Mouse (Mus musculus): ENCODE data around the gene Gng2. TPM values are rescaled to one million over a fixed set of nuclear protein-coding genes. Genes with fewer than 3 reads are reported as not detected.

Gene Gng2
- polyA plus RNA-seq, 1 experiment from 2014 or later = 38.5 TPM

DNA sequence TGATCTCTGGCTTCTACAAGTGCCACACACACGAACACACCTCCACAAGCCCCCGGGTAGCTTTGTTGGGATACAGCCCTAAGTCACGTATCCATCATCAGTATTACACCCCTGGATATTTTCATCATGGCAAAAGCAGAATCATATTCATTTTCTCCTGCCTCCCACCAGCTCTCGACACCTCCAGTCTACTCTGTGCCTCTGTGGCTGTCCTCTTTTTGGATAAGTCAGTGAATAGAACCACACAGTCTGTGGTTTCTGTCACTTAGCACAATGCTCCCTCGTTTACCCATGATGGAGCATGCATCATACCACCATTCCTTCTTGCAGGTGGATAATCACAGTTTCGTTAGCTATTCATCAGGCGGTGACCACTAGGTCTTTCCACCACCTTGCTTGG lies 31.2 kb downstream of the Gng2 start:
- TF ChIP-seq CTCF (IDR thresholded peaks at IDR 0.05; ENCODE audit: low read depth) = no peak
- Histone ChIP-seq H3K4me3 (replicated peaks; ENCODE audit: low read depth, low read length) (no peak overlapping the region), H3K4me2 (ENCODE audit: low read length) (no peak overlapping the region), H3K9me3 (replicated peaks; ENCODE audit: low read length) (no peaks in the 10 kb centered on the region), H3K9ac (ENCODE audit: low read depth, low read length) (no peak overlapping the region), H3K36me3 (ENCODE audit: insufficient read depth, low read length) (no peaks in the 10 kb centered on the region), H3K4me1 (replicated peaks; ENCODE audit: insufficient read depth, low read length) (no peaks in the 10 kb centered on the region), H3K27ac (no peak overlapping the region), H3K27me3 (ENCODE audit: insufficient read depth, low read length) (no peaks in the 10 kb centered on the region)
- DNase-seq (ENCODE audit: low spot score) (no peak), ATAC-seq (replicated peaks; ENCODE audit: low FRiP score, low read depth) (no peak)
- 91% methylated on average over 7 of the region's 7 CpGs for WGBS

GRCm38 (mm10) chr14:19942732-19943131 lies 34.7 kb downstream of the Gng2 start:
- H3K4me2 ChIP-seq (ENCODE audit: low read length) = no peak overlapping the region
- no peak overlapping the region for H3K4me3 ChIP-seq (replicated peaks; ENCODE audit: low read depth, low read length)
- H3K27ac ChIP-seq = no peak overlapping the region
- no peaks in the 10 kb centered on the region for H3K9me3 ChIP-seq (replicated peaks; ENCODE audit: low read length)
- WGBS = 66% methylated on average over 3 of the region's 3 CpGs
- DNase-seq (ENCODE audit: low spot score) = no peak
- no peaks in the 10 kb centered on the region for H3K4me1 ChIP-seq (replicated peaks; ENCODE audit: insufficient read depth, low read length)
- ATAC-seq (replicated peaks; ENCODE audit: low FRiP score, low read depth) = no peak
- no peak overlapping the region for H3K9ac ChIP-seq (ENCODE audit: low read depth, low read length)
- no peak for TF ChIP-seq CTCF (IDR thresholded peaks at IDR 0.05; ENCODE audit: low read depth)
- no peaks in the 10 kb centered on the region for H3K27me3 ChIP-seq (ENCODE audit: insufficient read depth, low read length)
- no peaks in the 10 kb centered on the region for H3K36me3 ChIP-seq (ENCODE audit: insufficient read depth, low read length)

DNA sequence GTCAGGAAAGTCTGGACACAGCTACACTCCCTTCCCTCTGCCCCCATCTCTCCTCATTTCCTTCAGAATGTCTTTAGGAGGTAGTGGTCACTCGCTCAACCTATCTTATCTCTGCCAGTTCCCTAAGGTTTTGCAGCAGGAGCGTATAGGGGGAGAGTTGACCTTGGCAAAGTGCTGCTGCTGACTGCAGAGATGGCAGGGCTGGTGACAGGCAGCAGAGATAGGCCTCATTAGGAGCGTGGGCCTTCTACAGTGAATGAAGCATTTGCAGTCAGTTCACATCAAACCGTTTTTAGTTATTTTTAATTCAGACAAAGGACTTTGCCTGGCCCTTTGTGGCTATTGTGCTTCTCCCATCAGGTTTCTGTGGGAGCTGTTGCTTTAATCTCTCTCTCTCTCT lies 35.1 kb downstream of the Gng2 start:
- H3K4me1 ChIP-seq (replicated peaks; ENCODE audit: insufficient read depth, low read length) = no peaks in the 10 kb centered on the region
- no peak for DNase-seq (ENCODE audit: low spot score)

DNA sequence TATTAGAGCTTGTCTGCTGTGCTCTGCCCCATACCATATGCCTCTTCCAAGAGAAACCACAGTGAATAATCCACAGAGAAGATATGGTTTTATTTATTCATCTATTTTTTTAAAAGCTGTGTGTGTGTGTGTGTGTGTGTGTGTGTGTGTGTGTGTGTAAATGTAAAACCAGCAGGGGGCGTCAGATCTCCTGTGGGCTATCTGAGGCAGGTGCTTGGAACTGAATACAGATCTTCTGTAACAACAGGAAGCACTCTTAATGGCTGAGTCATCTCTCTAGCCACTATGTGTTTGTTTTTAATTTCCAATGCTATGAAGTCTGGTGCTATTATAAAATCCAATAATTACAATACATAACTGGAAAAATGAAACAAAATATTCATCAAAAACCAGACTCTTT lies 37.4 kb downstream of the Gng2 start:
- Histone ChIP-seq H3K9ac (ENCODE audit: low read depth, low read length) (no peak overlapping the region), H3K36me3 (ENCODE audit: insufficient read depth, low read length) (no peaks in the 10 kb centered on the region), H3K27ac (no peak overlapping the region), H3K9me3 (replicated peaks; ENCODE audit: low read length) (no peaks in the 10 kb centered on the region), H3K4me3 (replicated peaks; ENCODE audit: low read depth, low read length) (no peak overlapping the region), H3K27me3 (ENCODE audit: insufficient read depth, low read length) (no peaks in the 10 kb centered on the region), H3K4me2 (ENCODE audit: low read length) (no peak overlapping the region), H3K4me1 (replicated peaks; ENCODE audit: insufficient read depth, low read length) (no peaks in the 10 kb centered on the region)
- no peak for DNase-seq (ENCODE audit: low spot score)
- 0 out of 2 replicates have a peak, but pooled peaks have one; percentile 6 for TF ChIP-seq CTCF (IDR thresholded peaks at IDR 0.05; ENCODE audit: low read depth)
- no peak for ATAC-seq (replicated peaks; ENCODE audit: low FRiP score, low read depth)
- 91% methylated on average over 1 of the region's 1 CpGs for WGBS

More for the DNA sequence above, 35.1 kb downstream of the Gng2 start:
- WGBS = 76% methylated on average over 4 of the region's 4 CpGs
- no peak overlapping the region for H3K4me2 ChIP-seq (ENCODE audit: low read length)
- H3K36me3 ChIP-seq (ENCODE audit: insufficient read depth, low read length) = no peaks in the 10 kb centered on the region
- no peak overlapping the region for H3K9ac ChIP-seq (ENCODE audit: low read depth, low read length)
- no peak overlapping the region for H3K4me3 ChIP-seq (replicated peaks; ENCODE audit: low read depth, low read length)
- H3K27me3 ChIP-seq (ENCODE audit: insufficient read depth, low read length) = no peaks in the 10 kb centered on the region
- no peak for TF ChIP-seq CTCF (IDR thresholded peaks at IDR 0.05; ENCODE audit: low read depth)
- no peaks in the 10 kb centered on the region for H3K9me3 ChIP-seq (replicated peaks; ENCODE audit: low read length)
- no peak for ATAC-seq (replicated peaks; ENCODE audit: low FRiP score, low read depth)
- no peak overlapping the region for H3K27ac ChIP-seq

DNA sequence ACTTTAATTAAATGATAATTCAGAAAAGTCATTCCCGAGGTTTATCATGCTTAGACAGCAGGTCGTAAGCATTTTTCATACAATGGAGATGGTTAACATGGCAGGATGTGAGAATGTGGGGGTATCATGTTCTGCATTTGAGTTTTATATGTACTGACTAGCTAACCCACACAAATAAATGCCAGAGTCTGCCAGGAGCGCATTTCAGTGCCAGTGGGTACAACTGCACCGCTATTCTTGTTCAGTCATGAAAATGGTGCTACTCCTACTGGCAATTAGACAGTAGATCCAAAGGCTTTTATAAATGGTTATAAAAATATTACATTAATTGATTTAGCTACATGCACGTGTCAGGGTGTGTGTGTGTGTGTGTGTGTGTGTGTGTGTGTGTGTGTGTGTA lies 38.9 kb downstream of the Gng2 start:
- H3K4me1 ChIP-seq (replicated peaks; ENCODE audit: insufficient read depth, low read length) = no peaks in the 10 kb centered on the region
- no peak overlapping the region for H3K4me2 ChIP-seq (ENCODE audit: low read length)
- no peak overlapping the region for H3K27ac ChIP-seq
- ATAC-seq (replicated peaks; ENCODE audit: low FRiP score, low read depth) (no peak), DNase-seq (ENCODE audit: low spot score) (no peak)
- H3K36me3 ChIP-seq (ENCODE audit: insufficient read depth, low read length) = no peaks in the 10 kb centered on the region
- H3K27me3 ChIP-seq (ENCODE audit: insufficient read depth, low read length) = no peaks in the 10 kb centered on the region
- no peak overlapping the region for H3K9ac ChIP-seq (ENCODE audit: low read depth, low read length)
- no peak for TF ChIP-seq CTCF (IDR thresholded peaks at IDR 0.05; ENCODE audit: low read depth)
- WGBS = 87% methylated on average over 5 of the region's 5 CpGs
- no peak overlapping the region for H3K4me3 ChIP-seq (replicated peaks; ENCODE audit: low read depth, low read length)
- no peaks in the 10 kb centered on the region for H3K9me3 ChIP-seq (replicated peaks; ENCODE audit: low read length)

DNA sequence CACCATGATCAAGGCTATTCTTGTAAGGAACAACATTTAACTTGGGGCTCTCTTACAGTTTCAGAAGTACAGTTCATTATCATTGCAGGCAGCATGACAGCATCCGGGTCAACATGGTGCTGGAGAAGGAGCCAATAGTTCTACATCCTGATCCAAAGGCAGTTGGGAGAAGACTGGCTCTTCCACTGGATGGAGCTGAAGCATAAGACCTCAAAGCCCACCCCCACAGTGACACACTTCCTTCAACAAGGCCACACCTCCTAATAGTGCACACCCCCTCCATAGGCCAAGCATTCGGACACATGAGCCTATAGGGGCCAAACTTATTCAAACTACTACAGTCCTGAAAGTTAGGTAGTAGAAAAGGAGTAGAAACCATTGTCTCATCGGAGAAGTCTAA lies 42.3 kb downstream of the Gng2 start:
- no peak overlapping the region for H3K27ac ChIP-seq
- ATAC-seq (replicated peaks; ENCODE audit: low FRiP score, low read depth) (no peak), DNase-seq (ENCODE audit: low spot score) (no peak)
- WGBS = 95% methylated on average over 3 of the region's 3 CpGs
- no peak overlapping the region for H3K4me3 ChIP-seq (replicated peaks; ENCODE audit: low read depth, low read length)
- no peaks in the 10 kb centered on the region for H3K36me3 ChIP-seq (ENCODE audit: insufficient read depth, low read length)
- H3K9ac ChIP-seq (ENCODE audit: low read depth, low read length) = no peak overlapping the region
- TF ChIP-seq CTCF (IDR thresholded peaks at IDR 0.05; ENCODE audit: low read depth) = no peak
- H3K4me1 ChIP-seq (replicated peaks; ENCODE audit: insufficient read depth, low read length) = no peaks in the 10 kb centered on the region
- no peaks in the 10 kb centered on the region for H3K9me3 ChIP-seq (replicated peaks; ENCODE audit: low read length)
- H3K4me2 ChIP-seq (ENCODE audit: low read length) = no peak overlapping the region
- no peaks in the 10 kb centered on the region for H3K27me3 ChIP-seq (ENCODE audit: insufficient read depth, low read length)

- Histone ChIP-seq H3K4me2 (ENCODE audit: low read length) (no peak overlapping the region), H3K36me3 (ENCODE audit: insufficient read depth, low read length) (no peaks in the 10 kb centered on the region), H3K27ac (no peak overlapping the region), H3K27me3 (ENCODE audit: insufficient read depth, low read length) (no peaks in the 10 kb centered on the region), H3K4me1 (replicated peaks; ENCODE audit: insufficient read depth, low read length) (no peaks in the 10 kb centered on the region), H3K4me3 (replicated peaks; ENCODE audit: low read depth, low read length) (no peak overlapping the region), H3K9me3 (replicated peaks; ENCODE audit: low read length) (no peaks in the 10 kb centered on the region), H3K9ac (ENCODE audit: low read depth, low read length) (no peak overlapping the region)
- WGBS = 86% methylated on average over 6 of the region's 6 CpGs
- no peak for TF ChIP-seq CTCF (IDR thresholded peaks at IDR 0.05; ENCODE audit: low read depth)
- DNase-seq (ENCODE audit: low spot score) (no peak), ATAC-seq (replicated peaks; ENCODE audit: low FRiP score, low read depth) (no peak)
Observed at GRCm38 (mm10) chr14:19933314-19933713, 44.1 kb downstream of the Gng2 start.

Measured in kidney, postnatal 0 days (tissue).